ENCODE assay signal across 25 mouse cellular contexts in genomic region chr1:125176124-125176937, GRCm38 (mm10).
DNase-seq lines count a peak whose midpoint lies in the region; ATAC-seq and TF ChIP-seq lines count a peak whose summit lies in the region.
"Had no signal": no experiment of that assay in that cellular context is flagged by ENCODE, and none has a peak within 500 bp of the region (broad histone marks: within the 10 kb centered on the region; RNA-seq: fewer than 3 reads in every experiment).

No protein-coding gene starts in this region.

- no peaks in the 10 kb centered on the region for H3K27me3 ChIP-seq in testis, adult 2 months (ENCODE audit: control insufficient read depth, insufficient read depth, low read length)
- H3K27me3 ChIP-seq in lung, embryonic 15.5 days: no peaks in the 10 kb centered on the region
- H3K27me3 ChIP-seq: embryonic facial prominence, embryonic 13.5 days; heart, embryonic 12.5 days; hindbrain, embryonic 15.5 days; intestine, embryonic 15.5 days; kidney, embryonic 15.5 days; neural tube, embryonic 13.5 days; Patski; stomach, embryonic 15.5 days had no signal

- DNase-seq in testis, postnatal 14 days (ENCODE audit: low spot score): no peak
- DNase-seq in cerebellum, postnatal 36 days: peak; percentile 11 to 28
- DNase-seq in right cerebral cortex, postnatal 10 days (ENCODE audit: low spot score in 2 of 2): no peak
- no peak for DNase-seq in adrenal gland, postnatal 4 days (ENCODE audit: low spot score in 2 of 2)
- no peak for DNase-seq in left cerebral cortex, postnatal 14 days (ENCODE audit: low spot score in 2 of 2)
- DNase-seq: adrenal gland, postnatal 10 days; gastrocnemius, postnatal 25 days; heart, postnatal 14 days; layer of hippocampus, adult 9-11 months; right cerebral cortex, postnatal 25 days had no signal

- peak; percentile 65; the same call in 1 of the 2 replicates for ATAC-seq in lung, embryonic 15.5 days (ENCODE audit: borderline replicate concordance, extremely low read depth, low FRiP score, low TSS enrichment)
- ATAC-seq in megakaryocyte progenitor cell, adult 5-6 weeks (replicated peaks; ENCODE audit: poor library complexity): peak; percentile 29; the same call in 1 of the 2 replicates
- ATAC-seq: CD4-positive, CD25-positive, alpha-beta regulatory T cell, adult 4 months; forebrain, embryonic 14.5 days; intestine, embryonic 15.5 days; Patski had no signal

- no peaks in the 10 kb centered on the region for H3K36me3 ChIP-seq in testis, adult 2 months (ENCODE audit: control insufficient read depth, insufficient read depth, low read length)
- no peaks in the 10 kb centered on the region for H3K36me3 ChIP-seq in lung, embryonic 15.5 days
- H3K36me3 ChIP-seq: embryonic facial prominence, embryonic 13.5 days; heart, embryonic 12.5 days; hindbrain, embryonic 15.5 days; intestine, embryonic 15.5 days; kidney, embryonic 15.5 days; midbrain, embryonic 10.5 days; neural tube, embryonic 13.5 days; stomach, embryonic 15.5 days had no signal

- intact Hi-C loops in left cerebral cortex, postnatal 14 days (cut with DNase I): no loop called here

- 71% methylated on average over 15 of the region's 15 CpGs for WGBS in lung, embryonic 15.5 days

- H3K4me3 ChIP-seq in testis, adult 2 months (ENCODE audit: control insufficient read depth, low read depth, low read length): peak overlapping the region; percentile 77
- H3K4me3 ChIP-seq in lung, embryonic 15.5 days: no peak overlapping the region
- H3K4me3 ChIP-seq: embryonic facial prominence, embryonic 13.5 days; heart, embryonic 12.5 days; hindbrain, embryonic 15.5 days; intestine, embryonic 15.5 days; kidney, embryonic 15.5 days; midbrain, embryonic 10.5 days; neural tube, embryonic 13.5 days; stomach, embryonic 15.5 days had no signal

- H3K4me2 ChIP-seq in lung, embryonic 15.5 days: no peak overlapping the region
- H3K4me2 ChIP-seq: embryonic facial prominence, embryonic 13.5 days; heart, embryonic 12.5 days; hindbrain, embryonic 15.5 days; intestine, embryonic 15.5 days; kidney, embryonic 15.5 days; liver, embryonic 11.5 days; neural tube, embryonic 13.5 days; stomach, embryonic 15.5 days had no signal

- H3K9ac ChIP-seq in lung, embryonic 15.5 days: no peak overlapping the region
- H3K9ac ChIP-seq: embryonic facial prominence, embryonic 13.5 days; heart, embryonic 12.5 days; hindbrain, embryonic 15.5 days; intestine, embryonic 15.5 days; kidney, embryonic 15.5 days; neural tube, embryonic 13.5 days; stomach, embryonic 15.5 days had no signal

- no peaks in the 10 kb centered on the region for H3K9me3 ChIP-seq in lung, embryonic 15.5 days
- H3K9me3 ChIP-seq: embryonic facial prominence, embryonic 13.5 days; hindbrain, embryonic 15.5 days; intestine, embryonic 15.5 days; kidney, embryonic 15.5 days; neural tube, embryonic 13.5 days; stomach, embryonic 15.5 days had no signal

- no peak for TF ChIP-seq CTCF in testis, adult 2 months (IDR thresholded peaks at IDR 0.05; ENCODE audit: control insufficient read depth, insufficient read depth, insufficient replicate concordance, low read depth, low read length)

- no peak for TF ChIP-seq POLR2A in testis, adult 2 months (IDR thresholded peaks at IDR 0.05; ENCODE audit: control insufficient read depth, low read depth, low read length)

- peaks cover 7% of the 10 kb centered on the region for H3K4me1 ChIP-seq in testis, adult 2 months (ENCODE audit: control insufficient read depth, insufficient read depth, low read length)
- no peaks in the 10 kb centered on the region for H3K4me1 ChIP-seq in lung, embryonic 15.5 days
- H3K4me1 ChIP-seq: embryonic facial prominence, embryonic 13.5 days; heart, embryonic 12.5 days; hindbrain, embryonic 15.5 days; intestine, embryonic 15.5 days; kidney, embryonic 15.5 days; midbrain, embryonic 10.5 days; neural tube, embryonic 13.5 days; stomach, embryonic 15.5 days had no signal

- no peak overlapping the region for H3K27ac ChIP-seq in testis, adult 2 months (ENCODE audit: control insufficient read depth, insufficient read depth, low read depth, low read length)
- H3K27ac ChIP-seq in lung, embryonic 15.5 days: no peak overlapping the region
- H3K27ac ChIP-seq: embryonic facial prominence, embryonic 13.5 days; hindbrain, embryonic 15.5 days; intestine, embryonic 15.5 days; kidney, embryonic 15.5 days; midbrain, embryonic 10.5 days; neural tube, embryonic 13.5 days; stomach, embryonic 15.5 days had no signal

Comparison
In these comparisons a context has a peak if more than half of its experiments do, and no peak if none do; other contexts are left out.
1. DNase-seq: peak in cerebellum, postnatal 36 days (2 of 2); none in testis, postnatal 14 days (single experiment), right cerebral cortex, postnatal 10 days (0 of 2), adrenal gland, postnatal 4 days (0 of 2) and left cerebral cortex, postnatal 14 days (0 of 2).